Mouse (Mus musculus) retina, adult 2 months (tissue): ENCODE results near the gene Plet1.

ENCODE experiments used
- DNase-seq: peaks from one replicate; pipeline ENCODE4 v3.0.0-alpha.2; 2012; ENCODE audit warnings: low read depth, low spot score

The Plet1 gene

DNA sequence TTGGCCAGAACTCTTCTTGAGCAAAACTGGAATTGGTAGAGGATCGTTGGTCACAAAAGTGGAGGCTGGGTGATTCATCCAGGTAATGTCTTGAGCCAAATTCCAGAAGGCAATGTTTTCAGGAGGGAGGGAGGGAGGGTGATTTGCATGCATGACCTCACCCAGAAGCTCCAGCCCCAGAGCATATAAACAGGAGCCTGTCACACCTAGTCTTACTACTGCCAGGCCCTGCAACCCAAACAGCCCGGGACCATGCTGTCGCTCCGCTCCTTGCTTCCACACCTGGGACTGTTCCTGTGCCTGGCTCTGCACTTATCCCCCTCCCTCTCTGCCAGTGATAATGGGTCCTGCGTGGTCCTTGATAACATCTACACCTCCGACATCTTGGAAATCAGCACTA, at the start of gene Plet1:
Plet1 (plus strand) TSS at position 215 of the 400 bp plus-strand sequence.
- no peak for DNase-seq

DNA sequence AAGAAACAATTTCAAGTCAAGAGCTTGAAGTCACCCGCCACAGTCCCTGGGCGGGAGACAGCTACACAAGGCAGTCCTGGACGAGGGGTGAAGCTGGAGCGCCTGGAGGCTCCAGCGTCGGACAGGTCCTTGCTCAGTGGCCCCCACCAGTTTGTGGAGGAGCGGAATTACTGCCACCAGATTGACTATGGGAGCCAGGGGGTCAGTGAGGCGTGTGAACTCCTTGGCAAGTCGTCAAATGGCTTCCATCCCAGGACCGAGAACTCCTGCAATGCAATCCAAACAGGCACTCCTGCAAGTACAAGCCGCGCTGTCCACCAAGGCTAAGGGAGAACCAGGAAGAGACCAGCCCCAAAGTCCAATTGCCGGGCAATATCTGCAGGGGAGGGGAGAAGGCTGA, 45.3 kb upstream of the Plet1 start:
- DNase-seq: no peak

DNA sequence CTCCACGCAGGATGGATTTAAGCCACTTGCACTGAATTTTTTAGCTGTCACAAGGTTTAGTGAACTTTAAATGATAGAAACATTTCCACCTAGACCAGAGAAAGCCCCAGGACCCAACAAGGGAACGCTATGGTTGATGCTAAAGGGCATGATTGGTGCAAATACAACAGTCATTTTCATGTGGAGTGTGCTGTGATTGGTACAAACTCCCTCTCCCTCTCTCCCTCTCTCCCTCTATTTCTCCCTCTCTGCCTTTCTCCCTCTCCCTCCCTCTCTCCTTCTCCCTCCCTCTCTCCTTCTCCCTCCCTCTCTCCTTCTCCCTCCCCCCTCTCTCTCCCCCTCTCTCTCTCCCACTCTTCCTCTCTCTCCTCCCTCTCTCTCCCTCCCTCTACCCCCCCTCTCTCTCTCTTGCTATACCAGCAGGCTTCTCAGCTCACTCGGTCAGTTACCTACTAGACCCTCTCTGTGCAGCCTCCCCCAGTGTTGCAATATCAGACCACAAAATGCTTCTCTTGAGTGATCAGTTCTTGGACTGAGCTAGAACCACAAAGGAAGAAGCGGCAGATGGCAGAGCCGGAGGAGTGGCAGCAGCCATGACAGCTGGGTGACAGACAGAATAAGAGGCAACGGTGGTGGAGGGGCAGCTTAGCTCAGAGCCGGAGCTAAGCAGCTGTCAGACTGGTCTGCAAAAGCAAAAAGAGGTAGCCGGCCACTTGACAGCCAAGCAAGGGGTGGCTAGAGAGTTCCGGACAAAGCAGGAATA, 42.7 kb upstream of the Plet1 start:
- DNase-seq: no peak

DNA sequence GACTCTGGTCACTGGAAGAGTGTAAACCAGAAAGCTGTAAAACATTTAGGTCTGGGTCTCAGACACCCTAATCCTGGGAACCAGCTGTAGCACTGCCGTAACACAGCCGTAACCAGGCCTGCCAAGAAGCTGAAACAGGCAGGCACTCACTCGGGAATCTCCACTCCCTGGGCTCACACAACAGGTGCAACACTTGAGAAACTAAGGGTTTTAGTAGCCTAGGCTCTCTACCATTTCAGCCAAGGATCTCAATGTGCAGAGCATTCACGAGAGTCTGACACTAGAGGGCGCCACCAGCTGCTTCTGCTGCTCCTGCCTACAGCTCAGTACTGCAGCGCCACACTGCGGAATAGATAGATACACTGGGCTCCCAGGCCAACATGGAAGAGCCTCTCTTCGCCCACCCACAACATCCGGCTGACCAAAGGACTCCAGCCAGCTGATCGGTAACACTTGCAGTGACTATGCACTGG, 42.0 kb upstream of the Plet1 start:
- DNase-seq: peak; percentile 67

DNA sequence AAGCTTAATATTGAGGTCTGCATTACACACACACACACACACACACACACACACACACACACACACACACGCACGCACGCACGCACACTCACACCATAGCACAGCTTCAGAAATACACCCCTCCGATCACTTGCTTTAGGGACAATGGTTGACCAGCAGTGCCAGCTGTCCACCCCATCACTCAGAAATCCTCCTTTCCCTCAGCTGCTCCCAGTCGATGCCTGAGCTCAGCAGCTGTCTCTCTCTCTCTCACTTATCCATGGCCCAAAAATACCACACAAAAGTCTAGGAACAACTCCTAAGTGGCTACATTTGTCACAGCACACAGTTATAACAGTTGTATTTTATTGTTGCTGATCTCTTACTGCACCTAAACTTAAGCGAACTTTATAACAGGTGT, 36.7 kb upstream of the Plet1 start:
- no peak for DNase-seq

DNA sequence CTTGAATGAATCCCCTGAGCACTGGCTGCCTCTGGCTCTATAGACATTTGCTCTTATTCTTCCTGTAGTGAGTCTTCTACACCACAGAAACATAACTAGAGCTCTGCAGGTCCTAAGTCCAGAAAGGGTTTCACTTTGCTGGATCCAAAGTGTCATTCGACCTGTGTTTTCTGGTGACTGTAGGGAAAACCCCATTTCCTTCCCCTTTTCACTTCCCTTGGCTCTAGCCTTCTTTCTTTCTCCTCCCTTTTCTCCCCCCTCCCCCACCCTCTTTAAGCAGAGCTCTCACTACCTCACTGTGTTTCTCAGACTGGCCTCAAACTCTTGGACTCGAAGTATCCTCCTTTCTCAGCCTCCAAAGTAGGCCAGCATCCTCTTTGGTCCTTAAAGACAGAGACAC, 34.8 kb upstream of the Plet1 start:
- no peak for DNase-seq

DNA sequence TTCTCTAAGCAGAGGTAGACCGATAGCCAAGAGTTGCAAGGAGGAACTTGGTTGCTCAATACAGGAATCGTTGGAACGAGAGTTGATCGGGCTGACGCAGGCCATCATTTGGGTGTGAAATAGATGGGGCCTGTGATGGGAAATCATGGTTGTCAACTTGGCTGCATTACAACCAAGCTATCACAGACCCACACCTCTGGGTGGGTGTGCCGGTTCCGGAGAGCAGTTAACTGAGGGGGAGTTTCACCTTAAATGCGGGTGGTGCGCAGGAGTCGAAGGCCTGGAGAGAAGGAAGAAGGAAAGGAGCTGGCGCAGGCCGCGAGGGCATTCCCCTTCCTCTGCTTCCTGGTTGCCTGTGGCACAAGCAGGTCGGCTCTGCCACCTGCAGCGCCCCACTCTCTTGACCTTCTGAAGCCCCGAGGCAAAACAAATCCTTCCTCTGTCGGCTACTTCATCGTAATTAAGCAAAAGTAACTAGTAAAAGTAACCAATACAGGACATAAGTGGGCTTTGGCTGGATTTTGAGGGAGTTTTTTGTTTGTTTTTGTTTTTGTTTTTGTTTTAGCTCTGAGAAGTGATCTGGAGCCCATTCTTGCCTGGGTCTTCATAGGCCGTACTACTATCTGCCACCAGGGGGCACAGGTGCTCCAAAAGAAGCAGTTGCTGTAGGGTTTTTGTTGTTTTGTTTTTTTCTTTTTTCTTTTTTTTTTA, 31.7 kb upstream of the Plet1 start:
- no peak for DNase-seq

DNA sequence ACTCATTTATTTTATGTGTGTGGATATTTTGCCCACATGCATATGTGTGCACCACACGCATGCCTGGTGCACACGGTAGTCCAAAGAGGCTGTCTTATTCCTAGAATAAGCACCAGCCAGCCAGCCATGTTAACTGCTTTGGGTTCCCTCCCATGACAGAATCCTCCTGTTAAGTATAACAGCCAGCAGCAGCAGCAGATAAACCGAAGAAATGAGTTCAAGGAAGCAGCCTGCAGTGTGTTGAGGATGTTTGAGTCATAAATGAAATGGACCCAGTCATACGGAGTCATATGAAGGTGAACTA, 31.2 kb upstream of the Plet1 start:
- no peak for DNase-seq

DNA sequence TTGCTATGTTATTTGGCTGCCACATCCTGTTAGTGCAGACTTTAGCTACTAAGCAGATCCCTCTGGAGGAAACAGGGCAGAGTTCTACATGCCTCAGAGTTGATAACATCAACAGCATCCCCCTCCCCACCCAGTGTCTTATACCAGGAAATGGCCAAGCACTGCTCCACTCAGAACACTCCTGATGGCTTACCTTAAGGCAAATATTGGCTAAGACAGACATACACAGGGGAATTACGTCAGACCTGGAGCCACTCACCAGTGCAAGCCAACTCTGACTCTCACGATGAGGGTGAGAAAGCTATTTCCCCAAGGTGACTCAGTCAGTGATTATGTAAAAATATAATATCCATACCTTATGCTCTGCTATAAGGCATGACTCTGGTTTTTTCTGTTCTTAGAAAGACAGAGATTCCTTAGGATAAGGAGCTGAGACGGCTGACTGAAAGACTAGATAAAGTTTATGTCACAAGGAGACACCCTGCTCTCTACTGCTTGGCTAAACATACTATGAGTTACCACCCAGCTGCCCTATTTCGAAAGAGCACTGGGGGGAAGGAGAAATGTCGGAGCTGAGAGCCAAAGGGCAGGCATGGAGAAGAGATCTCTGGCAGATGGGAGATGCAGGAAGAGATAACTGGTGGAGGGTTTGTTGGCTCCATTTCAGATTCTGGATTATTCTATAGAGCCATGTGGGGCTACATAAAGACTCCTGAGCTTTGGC, 23.8 kb upstream of the Plet1 start:
- DNase-seq: no peak

DNA sequence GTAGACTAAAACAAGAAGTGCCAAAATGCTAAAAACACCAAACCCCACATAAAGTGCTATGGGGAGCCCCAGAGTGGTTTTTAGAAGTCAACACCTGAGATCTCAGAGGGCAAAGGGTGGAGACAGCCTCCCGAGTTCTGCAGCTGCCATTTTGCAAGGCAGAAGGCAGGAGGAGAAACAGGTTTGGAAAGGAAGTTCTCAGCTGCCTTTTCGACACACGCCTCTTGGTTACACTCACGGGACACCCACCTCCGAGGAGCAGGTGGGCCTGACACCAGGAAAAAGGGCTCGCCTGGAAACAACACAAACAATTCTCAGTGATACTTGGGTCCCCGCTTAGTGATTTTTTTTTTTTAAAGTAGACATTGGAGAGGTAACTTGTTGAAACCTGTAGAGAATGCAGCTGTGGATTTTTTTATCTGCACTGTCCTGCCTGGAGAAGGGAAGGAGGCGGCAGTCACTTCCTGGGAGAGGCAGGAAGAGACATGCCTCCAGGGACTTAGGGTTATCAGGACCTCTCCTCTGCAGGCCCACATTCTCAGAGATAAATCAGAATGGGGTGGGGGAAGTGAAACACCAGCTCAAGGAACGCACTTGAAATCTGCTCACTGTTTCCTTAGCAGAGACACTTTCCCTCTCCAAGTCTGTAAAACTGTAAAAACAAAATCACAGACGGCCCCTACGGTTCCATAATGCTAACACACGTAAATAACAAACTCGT, 23.0 kb upstream of the Plet1 start:
- no peak for DNase-seq

DNA sequence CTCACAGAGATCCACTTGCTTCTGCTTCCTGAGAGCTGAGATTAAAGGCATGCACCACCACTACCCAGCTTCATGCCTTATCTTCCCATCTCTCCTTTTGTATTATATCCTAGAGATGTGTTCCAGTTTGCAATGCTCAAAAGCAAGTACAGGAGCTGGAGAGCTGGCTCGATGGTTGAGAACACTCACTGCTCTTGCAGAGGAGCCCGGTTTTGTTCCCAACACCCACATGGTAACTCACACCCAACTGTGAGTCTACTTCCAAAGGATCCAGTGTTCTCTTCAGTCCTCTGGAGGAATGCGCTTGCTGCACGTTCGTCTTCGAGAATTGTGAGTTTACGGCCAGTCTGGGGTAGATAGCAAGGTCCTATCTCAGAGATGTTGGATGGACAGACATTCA, 19.0 kb upstream of the Plet1 start:
- DNase-seq: no peak

DNA sequence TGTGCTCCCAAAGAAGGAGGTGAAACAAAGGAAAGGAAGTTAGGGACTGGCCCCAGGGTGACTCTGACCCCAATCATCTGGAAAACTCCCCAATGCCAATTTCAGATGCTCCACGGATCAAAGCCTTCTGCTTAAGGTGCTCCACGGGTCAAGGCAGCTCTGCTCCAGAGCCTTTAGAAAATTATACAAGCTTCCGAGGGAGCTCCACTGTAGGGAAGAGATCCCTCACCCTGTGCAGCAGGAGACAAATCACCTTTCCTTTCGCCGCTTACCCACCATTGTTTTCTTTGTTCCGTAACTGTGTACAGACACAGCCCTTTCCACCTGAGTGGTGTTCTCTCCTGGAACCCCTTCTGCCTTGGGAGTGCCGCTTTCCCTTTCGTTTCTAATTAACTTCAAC, 18.6 kb upstream of the Plet1 start:
- DNase-seq: no peak

DNA sequence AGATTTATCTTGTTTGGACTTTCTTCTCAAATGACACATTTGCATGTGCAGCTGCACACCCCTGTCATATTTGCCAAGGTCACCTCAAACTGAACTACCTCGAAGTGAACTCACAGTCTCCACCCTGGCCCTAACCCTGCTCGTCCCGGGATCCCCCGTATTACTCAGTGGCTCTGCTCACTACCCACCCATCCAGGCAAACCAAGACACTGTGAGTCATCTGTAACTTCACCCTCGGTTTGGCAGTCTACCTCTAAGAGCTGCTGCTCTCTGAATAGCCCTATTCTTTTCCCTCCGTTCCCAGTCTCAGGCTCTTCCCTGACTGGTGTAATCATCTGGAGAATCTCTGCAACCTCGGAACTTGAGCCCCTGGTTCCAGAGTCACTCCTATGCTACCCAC, 17.7 kb upstream of the Plet1 start:
- DNase-seq: no peak

DNA sequence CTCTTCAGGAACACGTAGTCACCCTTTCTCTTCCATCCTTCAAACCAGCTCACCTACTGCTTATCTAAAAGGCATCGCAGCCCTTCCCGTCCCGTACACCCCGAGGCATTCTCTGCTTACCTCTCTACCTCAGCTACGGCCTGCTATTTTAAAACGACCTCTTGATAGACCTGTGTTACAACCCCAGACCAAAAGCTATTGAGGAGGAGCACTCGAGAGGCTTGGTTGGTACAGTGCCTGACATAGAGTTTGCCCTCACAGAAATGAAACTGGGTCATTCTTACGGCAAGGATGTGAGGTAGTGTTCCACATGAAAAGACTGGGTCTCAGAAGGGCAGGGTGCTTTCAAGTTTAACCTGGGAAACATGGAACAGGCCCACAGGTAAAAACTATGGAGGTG, 17.1 kb upstream of the Plet1 start:
- no peak for DNase-seq

DNA sequence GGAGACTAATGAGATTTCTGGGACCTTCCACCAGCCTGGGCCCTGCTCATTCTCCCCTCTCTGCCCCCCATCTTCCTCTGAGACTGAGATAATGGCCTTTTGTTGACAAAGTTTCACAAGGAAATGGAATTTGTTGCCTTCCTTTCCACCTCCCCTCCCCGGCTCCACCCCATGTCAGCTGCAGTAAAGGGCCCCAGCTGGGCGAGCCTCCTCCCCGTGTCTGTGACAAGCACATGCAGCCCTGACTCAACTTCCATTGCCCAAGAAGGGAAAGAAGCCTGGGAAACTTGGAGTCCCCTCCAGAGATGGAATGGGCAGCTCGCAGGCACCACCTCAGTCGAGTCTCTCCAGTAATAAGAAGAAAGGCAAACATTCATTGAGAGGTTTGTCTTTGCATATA, 15.5 kb upstream of the Plet1 start:
- DNase-seq: no peak

DNA sequence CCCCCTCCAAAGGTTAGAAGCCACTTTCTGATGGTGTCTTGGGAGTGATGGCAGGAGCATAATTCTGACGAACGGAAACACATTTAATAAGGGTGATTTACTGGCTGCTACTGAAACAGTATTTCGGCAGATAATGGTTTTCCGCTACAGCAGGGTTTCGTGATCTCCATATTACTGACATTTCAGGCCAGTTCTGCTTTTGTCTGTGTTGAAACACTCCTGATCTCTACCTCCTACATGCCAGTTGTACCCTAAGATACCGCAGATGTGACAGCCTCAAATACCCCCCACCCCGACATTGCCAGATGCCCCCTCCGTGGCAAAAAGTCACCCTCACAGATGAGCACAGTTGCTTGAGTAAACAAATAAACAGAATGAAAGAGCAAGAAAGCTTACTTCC, 14.8 kb upstream of the Plet1 start:
- DNase-seq: no peak

DNA sequence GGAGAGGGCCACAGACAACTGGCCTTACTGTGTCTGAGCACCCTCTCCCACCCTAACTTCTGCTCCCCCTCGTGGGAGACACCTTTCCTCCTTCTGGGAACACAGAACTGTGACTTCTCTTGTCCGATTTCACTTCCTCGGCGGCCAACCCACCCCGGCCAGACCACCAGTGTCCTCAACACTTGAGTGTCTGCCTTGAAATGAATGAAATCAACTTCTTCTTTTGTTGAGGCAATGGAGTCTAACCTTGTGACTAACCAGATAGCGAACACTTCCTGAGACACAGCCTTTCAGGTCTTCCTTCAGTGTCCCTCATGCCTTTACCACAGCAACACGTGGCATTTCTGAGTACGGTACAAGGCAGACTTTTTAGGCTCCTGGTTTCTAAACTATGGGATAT, 11.6 kb upstream of the Plet1 start:
- DNase-seq: no peak

DNA sequence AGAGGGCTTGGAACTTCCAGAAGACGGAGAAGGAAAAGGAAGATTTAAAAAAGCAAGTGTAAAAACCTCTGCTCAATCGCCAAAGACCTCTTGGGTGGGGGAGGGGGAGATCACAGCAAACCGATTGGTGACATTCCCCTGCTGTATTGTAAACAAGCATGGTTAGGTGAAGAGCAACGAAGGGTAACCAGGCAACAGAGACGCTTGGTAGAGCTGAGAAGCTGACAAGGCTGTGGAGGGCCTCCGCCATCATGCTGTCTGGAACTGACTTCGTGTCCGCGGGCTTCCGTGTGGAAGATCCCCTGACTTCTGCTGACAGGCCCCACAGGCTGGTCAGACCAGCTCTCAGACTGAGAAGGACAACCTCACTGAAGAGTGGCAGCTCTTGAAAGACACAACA, 8.8 kb upstream of the Plet1 start:
- no peak for DNase-seq

DNA sequence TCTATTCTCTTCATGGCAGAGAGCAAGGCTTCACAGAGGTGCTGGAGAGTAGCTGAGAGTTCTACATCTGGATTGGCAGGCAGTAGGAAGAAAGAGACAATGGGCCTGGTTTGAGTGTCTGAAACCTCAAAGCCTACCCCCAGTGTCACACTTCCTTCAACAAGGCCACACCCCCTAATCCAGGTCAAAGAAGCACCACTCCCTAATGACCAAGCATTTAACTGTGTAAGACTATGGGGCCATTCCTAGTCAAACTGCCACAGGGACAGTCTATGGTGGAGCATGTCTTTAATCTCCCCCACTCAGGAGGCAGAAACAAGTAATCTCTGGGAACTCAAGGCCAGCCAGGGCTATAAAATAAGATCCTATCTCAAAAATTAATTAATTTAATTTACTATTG, 3.5 kb upstream of the Plet1 start:
- DNase-seq: no peak

DNA sequence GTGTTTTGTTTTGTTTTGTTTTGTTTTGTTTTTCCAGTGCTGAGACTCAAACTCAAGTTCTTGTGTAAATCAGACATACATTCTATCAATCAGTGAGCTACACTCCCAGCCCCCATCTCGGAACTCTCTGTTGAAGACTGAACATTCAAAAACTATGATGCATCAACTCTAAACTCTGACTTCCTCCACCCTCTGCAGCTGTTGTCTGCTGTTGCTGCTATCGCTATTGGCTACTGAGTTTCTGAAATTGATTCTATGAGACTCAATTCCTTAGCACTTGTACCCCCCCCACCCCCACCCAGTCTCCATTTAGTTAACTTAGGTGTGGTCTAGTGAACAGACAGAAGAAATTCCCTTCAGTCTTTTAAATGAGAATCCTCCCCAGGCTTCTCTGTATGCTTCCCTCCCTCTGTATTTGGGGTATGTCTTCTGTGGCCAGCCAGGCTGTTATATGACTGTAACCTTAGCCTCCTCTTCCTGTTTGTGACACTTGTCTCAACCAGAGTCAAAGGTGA, 2.7 kb upstream of the Plet1 start:
- DNase-seq: no peak

DNA sequence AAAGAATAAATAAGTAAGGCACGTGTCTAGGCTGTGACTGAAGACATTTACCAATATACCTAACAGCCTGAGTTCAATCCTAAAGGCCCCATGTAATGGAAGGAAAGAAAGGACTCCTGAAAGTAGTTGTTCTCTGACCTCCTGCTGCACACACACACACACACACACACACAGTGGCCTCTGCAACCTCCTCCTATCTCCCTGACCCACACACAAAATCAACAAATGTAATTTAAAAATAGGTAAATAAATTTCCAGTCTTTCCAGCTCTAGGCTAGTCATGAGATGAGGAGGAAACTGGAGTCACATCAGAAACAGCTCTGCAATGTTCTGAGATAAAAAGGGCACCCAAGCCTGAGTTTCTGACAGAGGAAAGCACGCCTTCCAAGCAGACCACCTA, 548 bp upstream of the Plet1 start:
- no peak for DNase-seq
